Mouse (Mus musculus): ENCODE measurements around the gene Grk5.

The Grk5 gene

GRCm38 (mm10) chr19:60973508-60973907, 84.0 kb downstream of the Grk5 start:
- no peak for DNase-seq (ENCODE audit: low spot score)

GRCm38 (mm10) chr19:60979581-60979980, 90.0 kb downstream of the Grk5 start:
- no peak for DNase-seq (ENCODE audit: low spot score)

GRCm38 (mm10) chr19:60981391-60981790, 91.8 kb downstream of the Grk5 start:
- no peak for DNase-seq (ENCODE audit: low spot score)

DNA sequence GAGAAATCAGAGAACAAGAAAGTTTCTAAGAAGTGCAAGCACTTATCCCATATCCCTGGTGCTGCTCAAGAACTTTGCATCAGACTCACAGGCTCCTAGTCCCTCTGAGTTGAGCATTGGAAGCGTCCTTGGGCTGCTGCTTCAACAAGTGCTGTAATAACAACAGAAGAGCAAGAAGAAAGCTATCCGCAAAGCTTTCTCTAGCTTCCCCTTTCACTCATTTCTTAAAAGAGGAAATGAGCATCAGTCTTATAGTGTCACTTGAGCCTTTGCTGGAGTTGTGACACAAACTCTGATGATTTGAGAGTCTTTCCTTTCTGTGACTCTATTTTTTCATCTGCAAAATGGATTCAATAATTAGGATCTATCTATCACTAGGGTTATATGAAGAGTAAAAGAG, 92.3 kb downstream of the Grk5 start:
- no peak for DNase-seq (ENCODE audit: low spot score)

- DNase-seq (ENCODE audit: low spot score), result no peak
Measured at GRCm38 (mm10) chr19:60989766-60990165, 100.2 kb downstream of the Grk5 start.

GRCm38 (mm10) chr19:60994214-60994613, 104.7 kb downstream of the Grk5 start:
- DNase-seq (ENCODE audit: low spot score), result peak; percentile 25

DNA sequence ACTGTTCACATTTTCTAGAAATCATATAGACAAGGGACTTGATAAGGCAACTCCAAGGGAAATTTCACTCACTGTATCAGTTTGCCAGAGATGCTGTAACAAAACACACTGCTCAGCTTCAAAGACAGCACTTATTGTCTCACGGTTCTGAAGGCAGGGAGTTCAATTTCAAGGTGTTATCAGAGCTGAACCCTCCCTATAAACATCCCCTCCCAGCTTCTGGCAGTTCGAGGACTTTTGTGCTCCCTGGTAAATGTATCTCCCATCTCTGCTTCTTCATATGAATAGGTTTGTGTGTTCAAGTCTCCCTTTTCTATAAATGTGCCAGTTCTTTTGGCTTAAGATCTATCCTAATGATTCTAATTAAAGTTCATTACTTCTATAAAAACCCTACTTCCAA, 105.3 kb downstream of the Grk5 start:
- DNase-seq (ENCODE audit: low spot score), result no peak

DNA sequence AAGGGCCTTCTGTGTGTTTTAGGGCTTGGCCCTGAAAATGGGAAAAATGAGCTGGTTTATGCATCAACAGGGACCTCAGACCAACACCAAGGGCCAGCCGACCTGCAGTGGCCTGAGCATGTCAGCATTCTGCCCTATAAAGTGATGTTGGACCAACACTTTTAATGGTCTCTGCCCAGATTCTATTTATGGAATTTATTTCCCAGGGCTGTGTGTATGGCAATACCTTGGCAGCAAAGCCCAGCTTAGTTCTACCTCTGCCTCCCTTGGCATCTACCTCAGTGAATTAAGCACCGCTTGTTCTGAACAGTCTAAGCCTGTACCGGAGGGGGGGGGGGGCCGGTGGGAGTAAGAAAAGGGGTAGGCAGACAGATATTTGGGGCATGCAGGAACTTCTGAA, 108.2 kb downstream of the Grk5 start:
- DNase-seq (ENCODE audit: low spot score), result no peak

DNA sequence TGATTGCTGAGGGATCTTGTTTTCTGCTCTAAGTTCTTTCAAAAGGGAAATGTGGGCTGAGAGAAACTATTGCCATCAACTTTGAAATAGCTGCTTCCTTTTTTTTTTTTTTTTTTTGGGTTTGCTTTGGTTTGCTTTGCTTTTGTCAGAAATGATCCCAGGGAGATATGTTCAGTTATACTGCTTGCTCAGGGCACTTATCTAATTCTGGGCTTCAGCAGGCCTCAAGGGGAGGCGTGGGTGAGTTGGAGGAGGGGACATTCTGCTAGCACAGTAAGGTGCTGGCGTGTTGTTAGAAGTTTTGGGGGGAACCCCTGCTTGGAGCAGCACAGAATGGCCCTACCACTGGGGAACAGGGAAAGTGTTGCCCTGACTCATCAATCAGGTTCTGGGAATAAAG, 110.1 kb downstream of the Grk5 start:
- no peak for DNase-seq (ENCODE audit: low spot score)

DNA sequence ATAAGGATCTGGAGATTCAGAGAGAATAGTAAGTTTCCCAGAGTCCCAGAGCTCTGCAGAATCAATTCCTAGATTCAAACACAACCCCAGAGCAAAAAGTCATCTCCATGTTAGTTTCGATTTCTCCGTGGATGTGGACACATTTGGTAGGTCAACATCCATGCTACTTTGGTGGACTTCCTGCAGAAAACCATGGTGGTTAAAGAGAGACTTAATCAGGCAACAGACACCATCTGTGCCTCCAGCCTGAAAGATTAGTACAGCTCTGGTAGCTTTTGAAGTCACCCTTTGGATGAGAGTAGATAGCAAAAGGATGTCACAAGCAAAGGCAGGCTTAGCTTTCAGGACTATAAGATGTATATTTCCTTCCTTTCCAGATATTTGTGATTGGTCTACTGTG, 111.4 kb downstream of the Grk5 start:
- DNase-seq (ENCODE audit: low spot score), result no peak

GRCm38 (mm10) chr19:61009266-61009665, 119.7 kb downstream of the Grk5 start:
- DNase-seq (ENCODE audit: low spot score), result no peak

- DNase-seq (ENCODE audit: low spot score), result no peak
Measured at GRCm38 (mm10) chr19:61017477-61018266, 128.1 kb downstream of the Grk5 start.

GRCm38 (mm10) chr19:61021502-61021901, 132.0 kb downstream of the Grk5 start:
- DNase-seq (ENCODE audit: low spot score), result no peak

DNA sequence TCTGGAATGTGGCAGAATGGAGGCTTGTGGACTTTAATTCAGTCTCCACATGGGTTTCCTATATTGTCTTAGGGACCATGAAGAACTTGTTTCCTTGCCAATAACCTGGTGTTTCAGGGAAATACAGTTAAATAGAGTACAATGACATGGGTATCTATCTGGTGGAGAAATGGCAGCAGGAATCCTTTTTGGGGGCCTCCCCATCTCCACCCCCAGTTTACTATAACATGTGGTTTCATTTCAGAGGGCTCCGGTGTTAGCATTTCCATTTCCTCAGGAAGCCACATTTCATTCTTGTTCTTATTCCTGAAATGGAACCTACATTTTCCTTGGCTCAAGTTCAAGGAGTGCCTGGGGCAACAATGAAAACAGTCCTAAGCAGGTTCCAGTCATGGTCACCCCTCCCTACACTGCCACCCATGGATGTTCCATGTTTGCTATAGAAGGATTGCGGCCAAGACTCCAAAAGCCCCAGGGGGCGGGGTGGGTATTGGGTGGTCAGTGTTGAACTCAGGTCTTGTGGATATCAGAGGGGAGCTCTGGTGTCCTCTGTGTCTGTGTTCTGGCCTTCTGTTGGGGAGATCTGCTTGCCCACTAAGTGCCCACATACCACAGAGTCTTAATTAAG, 132.5 kb downstream of the Grk5 start:
- no peak for DNase-seq (ENCODE audit: low spot score)

GRCm38 (mm10) chr19:61031570-61031969, 142.0 kb downstream of the Grk5 start:
- DNase-seq (ENCODE audit: low spot score), result no peak

- DNase-seq (ENCODE audit: low spot score), result no peak
Measured at GRCm38 (mm10) chr19:61039151-61039550, 149.6 kb downstream of the Grk5 start.

DNA sequence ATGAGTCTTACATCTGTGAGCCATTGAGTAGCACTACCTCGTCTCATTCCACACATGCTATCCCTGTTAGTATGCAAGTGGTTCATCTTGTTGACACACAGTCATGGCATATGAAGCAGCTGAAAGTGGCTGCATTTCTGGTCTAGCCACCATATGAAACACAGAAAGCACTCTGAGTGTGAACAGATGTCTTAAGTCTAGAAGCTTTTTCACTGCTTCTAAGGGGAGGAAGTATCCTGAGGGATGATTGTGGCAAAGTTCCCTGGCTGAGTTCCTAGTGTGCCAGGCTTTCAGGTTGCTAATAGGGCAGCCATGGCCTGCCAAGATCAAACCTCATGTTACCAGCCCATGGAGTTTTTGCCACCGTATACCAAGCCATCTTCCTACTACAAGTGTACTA, 159.1 kb downstream of the Grk5 start:
- DNase-seq (ENCODE audit: low spot score), result no peak

GRCm38 (mm10) chr19:61049413-61049812, 159.9 kb downstream of the Grk5 start:
- no peak for DNase-seq (ENCODE audit: low spot score)

DNA sequence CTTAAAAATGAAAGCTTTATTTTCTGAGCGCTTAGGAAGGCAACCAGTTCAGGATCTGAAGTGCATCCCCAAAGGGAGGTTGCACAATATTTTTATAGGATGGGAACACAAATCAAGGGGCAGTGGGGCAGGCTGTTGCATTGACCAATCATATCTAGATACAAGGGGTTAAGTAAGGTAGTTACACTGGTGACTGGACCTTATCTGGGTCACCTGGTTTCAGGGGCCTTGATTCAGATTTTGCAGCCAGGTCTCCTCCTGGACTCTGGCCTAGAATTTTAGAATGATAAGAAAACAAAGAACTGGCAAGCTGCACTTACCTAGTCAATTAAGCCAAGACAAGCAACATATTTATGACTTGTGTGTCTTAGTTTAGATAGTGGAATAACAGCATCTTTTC, 161.6 kb downstream of the Grk5 start:
- no peak for DNase-seq (ENCODE audit: low spot score)

DNA sequence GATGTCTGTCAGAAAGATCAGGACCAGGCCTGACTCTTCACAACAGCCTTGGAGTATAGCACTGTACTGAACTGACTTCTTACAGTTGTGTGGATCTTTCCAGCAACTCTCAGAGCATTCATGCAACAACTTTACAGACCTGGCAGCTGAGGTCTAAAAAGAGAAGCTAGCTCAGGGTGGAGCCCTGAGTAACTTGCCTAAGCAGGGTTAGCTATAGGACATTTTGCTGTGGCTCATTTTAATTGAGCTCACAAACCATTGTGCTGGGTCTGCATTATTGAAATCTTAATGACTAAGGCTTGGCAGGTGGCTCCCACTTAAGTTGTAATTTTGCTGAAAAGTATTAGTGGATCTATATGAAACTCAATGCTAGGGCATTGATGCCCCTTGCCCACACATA, 162.5 kb downstream of the Grk5 start:
- DNase-seq (ENCODE audit: low spot score), result no peak

- DNase-seq (ENCODE audit: low spot score), result no peak
Measured at GRCm38 (mm10) chr19:61052786-61053185, 163.2 kb downstream of the Grk5 start.

GRCm38 (mm10) chr19:61056783-61057410, 167.3 kb downstream of the Grk5 start:
- no peak for DNase-seq (ENCODE audit: low spot score)

- DNase-seq (ENCODE audit: low spot score), result peak; percentile 17
Measured at GRCm38 (mm10) chr19:61057581-61057980, 168.0 kb downstream of the Grk5 start.
